Mouse (Mus musculus): ENCODE results near the gene Bin2. TPM values are rescaled to one million over a fixed set of nuclear protein-coding genes. Genes with fewer than 3 reads are reported as not detected.

Gene Bin2
- total and polyA plus RNA-seq, 3 experiments, result 5.3 to 13.7 (median 13.3) TPM

DNA sequence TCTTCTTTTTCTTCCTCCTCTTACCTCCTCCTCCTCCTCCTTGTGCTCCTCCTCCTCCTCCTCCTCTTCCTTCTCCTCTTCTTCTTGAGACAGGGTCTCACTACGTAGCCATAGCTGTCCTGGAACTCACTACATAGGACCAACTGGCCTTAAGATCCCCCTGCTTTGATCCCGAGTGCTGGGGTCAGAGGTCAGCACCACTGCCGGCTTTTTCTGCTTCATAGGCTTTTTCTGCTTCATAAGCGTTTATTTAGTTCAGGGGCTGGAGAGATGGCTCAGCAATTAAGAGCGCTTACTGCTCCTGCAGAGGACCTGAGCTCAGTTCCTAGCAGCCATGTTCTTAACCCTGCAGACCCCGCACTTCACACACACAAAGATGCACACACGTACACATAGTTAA lies 12.4 kb upstream of the Bin2 start:
- Histone ChIP-seq H3K36me3 (replicated peaks) (no peaks in the 10 kb centered on the region), H3K9me3 (replicated peaks) (no peaks in the 10 kb centered on the region), H3K4me1 (ENCODE audit: insufficient read depth, low read depth, low read length) (peaks cover 13% of the 10 kb centered on the region), H3K27me3 (ENCODE audit: insufficient read depth, low read length) (peaks cover 8% of the 10 kb centered on the region; the same call in 1 of the 2 replicates), H3K4me3 (ENCODE audit: low read depth, low read length) (no peak overlapping the region)
- TF ChIP-seq POLR2AphosphoS5 (IDR thresholded peaks at IDR 0.05; ENCODE audit: insufficient replicate concordance, low read depth, low read length) (no peak), TAL1 (conservative IDR thresholded peaks at IDR 0.05; ENCODE audit: low read depth, low read length) (no peak), CTCF (IDR thresholded peaks at IDR 0.05; ENCODE audit: low read depth, low read length) (no peak), GATA2 (IDR thresholded peaks at IDR 0.05; ENCODE audit: borderline replicate concordance, low read depth, low read length) (no peak), GATA1 (IDR thresholded peaks at IDR 0.05; ENCODE audit: borderline replicate concordance, low read length) (no peak)
- ATAC-seq (ENCODE audit: extremely low read depth, insufficient number of reproducible peaks, low FRiP score, poor library complexity, severe bottlenecking) (no peak), DNase-seq (ENCODE audit: low spot score) (no peak)

DNA sequence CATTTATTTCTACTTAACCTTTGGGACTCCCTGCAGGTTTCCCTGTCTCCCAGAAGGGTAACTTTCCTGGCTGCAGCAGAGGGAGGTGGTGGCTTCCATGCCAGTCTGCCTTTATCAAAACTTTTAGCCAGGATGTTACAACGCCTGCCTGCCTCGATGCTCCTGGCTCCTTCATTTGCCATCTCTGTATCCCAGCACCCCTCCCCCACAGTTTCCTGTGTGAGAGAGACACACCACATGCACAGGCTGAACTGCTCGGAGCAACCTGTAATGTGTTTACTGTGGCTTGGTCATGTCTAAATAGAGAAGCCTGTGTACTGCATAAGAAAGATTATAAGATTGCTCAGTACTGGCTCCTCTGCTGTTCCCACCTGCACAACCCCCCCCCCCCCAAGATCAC lies 11.0 kb upstream of the Bin2 start:
- DNase-seq (ENCODE audit: low spot score) (no peak), ATAC-seq (ENCODE audit: extremely low read depth, insufficient number of reproducible peaks, low FRiP score, poor library complexity, severe bottlenecking) (no peak)
- peaks cover 4% of the 10 kb centered on the region; the same call in 1 of the 2 replicates for H3K27me3 ChIP-seq (ENCODE audit: insufficient read depth, low read length)
- H3K9me3 ChIP-seq (replicated peaks), result no peaks in the 10 kb centered on the region
- TF ChIP-seq GATA1 (IDR thresholded peaks at IDR 0.05; ENCODE audit: borderline replicate concordance, low read length) (no peak), CTCF (IDR thresholded peaks at IDR 0.05; ENCODE audit: low read depth, low read length) (no peak), POLR2AphosphoS5 (IDR thresholded peaks at IDR 0.05; ENCODE audit: insufficient replicate concordance, low read depth, low read length) (no peak), GATA2 (IDR thresholded peaks at IDR 0.05; ENCODE audit: borderline replicate concordance, low read depth, low read length) (no peak), TAL1 (conservative IDR thresholded peaks at IDR 0.05; ENCODE audit: low read depth, low read length) (no peak)
- H3K4me3 ChIP-seq (ENCODE audit: low read depth, low read length), result no peak overlapping the region
- H3K4me1 ChIP-seq (ENCODE audit: insufficient read depth, low read depth, low read length), result peaks cover 19% of the 10 kb centered on the region
- no peaks in the 10 kb centered on the region for H3K36me3 ChIP-seq (replicated peaks)

DNA sequence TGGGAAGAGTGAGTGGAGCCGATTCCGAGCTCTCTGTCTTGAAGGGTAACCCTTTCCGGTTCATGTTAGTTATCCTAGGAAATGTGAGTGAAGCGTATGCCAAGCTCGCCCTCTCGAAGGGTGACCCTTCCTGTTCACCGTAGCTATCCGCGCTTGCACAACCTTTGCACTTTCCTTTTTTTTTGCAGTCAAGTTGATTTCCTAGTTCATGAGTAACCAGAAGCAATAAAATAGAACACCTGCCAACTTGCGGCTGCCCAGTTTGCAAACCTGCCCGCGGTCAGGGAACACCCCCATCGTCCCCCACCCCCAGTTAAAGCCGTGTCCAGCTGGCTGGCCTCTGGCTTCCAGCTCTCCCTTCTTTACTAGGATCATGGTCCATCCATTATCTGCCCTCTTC lies 9.7 kb upstream of the Bin2 start:
- DNase-seq (ENCODE audit: low spot score), result no peak
- TF ChIP-seq POLR2AphosphoS5 (IDR thresholded peaks at IDR 0.05; ENCODE audit: insufficient replicate concordance, low read depth, low read length) (no peak), GATA1 (IDR thresholded peaks at IDR 0.05; ENCODE audit: borderline replicate concordance, low read length) (no peak), CTCF (IDR thresholded peaks at IDR 0.05; ENCODE audit: low read depth, low read length) (no peak), TAL1 (conservative IDR thresholded peaks at IDR 0.05; ENCODE audit: low read depth, low read length) (no peak), GATA2 (IDR thresholded peaks at IDR 0.05; ENCODE audit: borderline replicate concordance, low read depth, low read length) (no peak)
- Histone ChIP-seq H3K4me1 (ENCODE audit: insufficient read depth, low read depth, low read length) (peaks cover 30% of the 10 kb centered on the region), H3K36me3 (replicated peaks) (no peaks in the 10 kb centered on the region), H3K27me3 (ENCODE audit: insufficient read depth, low read length) (peaks cover 4% of the 10 kb centered on the region; the same call in 1 of the 2 replicates), H3K4me3 (ENCODE audit: low read depth, low read length) (no peak overlapping the region), H3K9me3 (replicated peaks) (no peaks in the 10 kb centered on the region)
- ATAC-seq (ENCODE audit: extremely low read depth, insufficient number of reproducible peaks, low FRiP score, poor library complexity, severe bottlenecking), result no peak

DNA sequence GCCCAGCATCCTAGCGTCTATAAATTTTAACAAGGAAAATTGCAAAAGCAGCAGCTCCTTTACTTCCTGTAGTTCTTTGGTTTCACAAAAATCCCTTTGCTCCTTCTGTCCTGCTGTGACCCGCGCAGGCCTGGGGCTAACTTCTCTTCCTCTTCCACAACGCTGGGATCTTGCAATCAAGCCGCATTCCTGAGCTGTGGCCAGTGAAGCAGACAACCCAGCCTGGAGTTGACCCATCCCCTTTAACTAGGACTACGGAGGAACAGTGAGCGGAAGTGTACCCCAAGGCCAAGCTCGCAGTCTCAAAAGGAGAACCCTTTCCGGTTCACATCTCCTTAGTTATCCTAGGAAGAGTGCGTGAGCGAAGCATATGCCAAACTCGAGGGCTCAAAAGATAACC lies 9.2 kb upstream of the Bin2 start:
- H3K36me3 ChIP-seq (replicated peaks), result no peaks in the 10 kb centered on the region
- peaks cover 4% of the 10 kb centered on the region; the same call in 1 of the 2 replicates for H3K27me3 ChIP-seq (ENCODE audit: insufficient read depth, low read length)
- H3K9me3 ChIP-seq (replicated peaks), result no peaks in the 10 kb centered on the region
- H3K4me3 ChIP-seq (ENCODE audit: low read depth, low read length), result no peak overlapping the region
- H3K4me1 ChIP-seq (ENCODE audit: insufficient read depth, low read depth, low read length), result peaks cover 33% of the 10 kb centered on the region
- no peak for DNase-seq (ENCODE audit: low spot score)
- no peak for ATAC-seq (ENCODE audit: extremely low read depth, insufficient number of reproducible peaks, low FRiP score, poor library complexity, severe bottlenecking)
- TF ChIP-seq GATA2 (IDR thresholded peaks at IDR 0.05; ENCODE audit: borderline replicate concordance, low read depth, low read length), result no peak

DNA sequence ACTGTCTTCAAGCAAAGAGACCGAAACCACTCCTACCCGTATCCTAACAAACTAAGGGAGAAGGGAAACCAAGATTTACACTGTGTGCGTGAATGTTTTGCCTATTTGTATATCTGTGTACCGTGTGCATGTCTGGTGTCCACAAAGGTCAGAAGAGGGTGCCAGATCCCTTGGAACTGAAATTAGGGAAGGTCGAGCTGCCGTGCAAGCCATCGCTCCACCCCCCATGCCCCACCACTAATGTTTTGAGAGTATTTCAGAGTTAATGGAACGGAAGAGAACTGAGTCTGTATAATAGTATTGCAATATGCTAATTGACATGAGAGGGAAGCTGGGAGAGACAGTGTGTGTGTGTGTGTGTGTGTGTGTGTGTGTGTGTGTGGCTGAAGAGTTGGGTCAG lies 8.3 kb upstream of the Bin2 start:
- no peaks in the 10 kb centered on the region for H3K36me3 ChIP-seq (replicated peaks)
- no peaks in the 10 kb centered on the region for H3K9me3 ChIP-seq (replicated peaks)
- no peak for TF ChIP-seq GATA1 (IDR thresholded peaks at IDR 0.05; ENCODE audit: borderline replicate concordance, low read length)
- TF ChIP-seq POLR2AphosphoS5 (IDR thresholded peaks at IDR 0.05; ENCODE audit: insufficient replicate concordance, low read depth, low read length), result no peak
- no peak for TF ChIP-seq GATA2 (IDR thresholded peaks at IDR 0.05; ENCODE audit: borderline replicate concordance, low read depth, low read length)
- DNase-seq (ENCODE audit: low spot score) (no peak), ATAC-seq (ENCODE audit: extremely low read depth, insufficient number of reproducible peaks, low FRiP score, poor library complexity, severe bottlenecking) (no peak)
- peaks cover 4% of the 10 kb centered on the region; the same call in 1 of the 2 replicates for H3K27me3 ChIP-seq (ENCODE audit: insufficient read depth, low read length)
- H3K4me1 ChIP-seq (ENCODE audit: insufficient read depth, low read depth, low read length), result peaks cover 39% of the 10 kb centered on the region
- no peak overlapping the region for H3K4me3 ChIP-seq (ENCODE audit: low read depth, low read length)

DNA sequence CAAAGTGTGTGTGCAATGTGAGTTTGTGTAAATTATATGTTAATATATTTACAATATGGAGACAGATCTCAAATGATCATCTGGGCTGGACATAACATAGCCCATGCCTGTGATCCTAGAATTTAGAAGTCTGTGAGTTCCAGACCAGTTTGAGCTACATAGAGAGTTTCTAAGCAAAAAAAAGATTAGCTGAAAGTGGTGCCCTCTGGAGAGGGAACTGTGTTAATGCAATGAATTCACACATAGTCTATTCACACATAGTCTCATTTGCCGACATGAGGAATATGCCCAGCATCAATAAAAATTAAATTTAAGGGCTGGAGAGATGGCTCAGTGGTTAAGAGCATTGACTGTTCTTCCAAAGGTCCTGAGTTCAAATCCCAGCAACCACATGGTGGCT lies 7.2 kb upstream of the Bin2 start:
- ATAC-seq (ENCODE audit: extremely low read depth, insufficient number of reproducible peaks, low FRiP score, poor library complexity, severe bottlenecking) (no peak), DNase-seq (ENCODE audit: low spot score) (no peak)
- H3K4me3 ChIP-seq (ENCODE audit: low read depth, low read length), result no peak overlapping the region
- peaks cover 39% of the 10 kb centered on the region for H3K4me1 ChIP-seq (ENCODE audit: insufficient read depth, low read depth, low read length)
- TF ChIP-seq GATA1 (IDR thresholded peaks at IDR 0.05; ENCODE audit: borderline replicate concordance, low read length) (no peak), GATA2 (IDR thresholded peaks at IDR 0.05; ENCODE audit: borderline replicate concordance, low read depth, low read length) (no peak), TAL1 (conservative IDR thresholded peaks at IDR 0.05; ENCODE audit: low read depth, low read length) (no peak), CTCF (IDR thresholded peaks at IDR 0.05; ENCODE audit: low read depth, low read length) (no peak), POLR2AphosphoS5 (IDR thresholded peaks at IDR 0.05; ENCODE audit: insufficient replicate concordance, low read depth, low read length) (no peak)
- peaks cover 4% of the 10 kb centered on the region; the same call in 1 of the 2 replicates for H3K27me3 ChIP-seq (ENCODE audit: insufficient read depth, low read length)
- H3K9me3 ChIP-seq (replicated peaks), result no peaks in the 10 kb centered on the region
- H3K36me3 ChIP-seq (replicated peaks), result no peaks in the 10 kb centered on the region

DNA sequence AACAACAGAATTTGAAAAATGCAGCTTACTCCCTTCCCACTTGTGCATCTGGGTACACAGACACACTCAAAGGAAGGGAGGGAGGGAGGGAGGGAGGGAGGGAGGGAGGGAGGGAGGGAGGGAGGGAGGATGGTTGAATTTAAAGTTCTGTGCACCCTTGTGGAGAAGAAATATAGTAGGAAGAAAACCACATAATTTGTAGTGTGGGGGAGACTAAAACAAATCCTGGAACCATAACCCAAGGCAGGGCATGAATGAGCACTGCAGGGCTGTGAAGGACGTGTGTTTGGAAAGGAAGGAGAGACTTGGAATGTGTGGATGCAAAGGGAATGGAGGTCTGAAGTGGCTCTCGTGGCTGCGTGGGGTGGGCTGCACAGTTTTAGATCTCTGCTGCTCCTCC lies 6.1 kb upstream of the Bin2 start:
- H3K36me3 ChIP-seq (replicated peaks), result no peaks in the 10 kb centered on the region
- peaks cover 36% of the 10 kb centered on the region for H3K4me1 ChIP-seq (ENCODE audit: insufficient read depth, low read depth, low read length)
- no peaks in the 10 kb centered on the region for H3K9me3 ChIP-seq (replicated peaks)
- no peak for ATAC-seq (ENCODE audit: extremely low read depth, insufficient number of reproducible peaks, low FRiP score, poor library complexity, severe bottlenecking)
- DNase-seq (ENCODE audit: low spot score), result no peak
- no peak for TF ChIP-seq GATA1 (IDR thresholded peaks at IDR 0.05; ENCODE audit: borderline replicate concordance, low read length)
- TF ChIP-seq POLR2AphosphoS5 (IDR thresholded peaks at IDR 0.05; ENCODE audit: insufficient replicate concordance, low read depth, low read length), result no peak
- TF ChIP-seq GATA2 (IDR thresholded peaks at IDR 0.05; ENCODE audit: borderline replicate concordance, low read depth, low read length), result no peak
- TF ChIP-seq CTCF (IDR thresholded peaks at IDR 0.05; ENCODE audit: low read depth, low read length), result no peak
- TF ChIP-seq TAL1 (conservative IDR thresholded peaks at IDR 0.05; ENCODE audit: low read depth, low read length), result no peak
- H3K27me3 ChIP-seq (ENCODE audit: insufficient read depth, low read length), result no peaks in the 10 kb centered on the region
- H3K4me3 ChIP-seq (ENCODE audit: low read depth, low read length), result no peak overlapping the region

All from G1E (cell line).